Mouse (Mus musculus) kidney, embryonic 16.5 days (tissue): ENCODE data around the gene Castor2. TPM values are rescaled to one million over a fixed set of nuclear protein-coding genes. Genes with fewer than 3 reads are reported as not detected.

Source experiments
- ATAC-seq: fragments of 200-750 bp; cut with Nextera tagmentation; 2 replicates; pipeline ENCODE4 v1.8.0; 2017; ENCODE audit warnings: moderate TSS enrichment; ENCODE audit not compliant: low FRiP score, low TSS enrichment
- H3K27ac ChIP-seq: fragments of 300-500 bp; sonication (generic); 2 replicates; pipeline ENCODE4 v1.5.1; 2014; ENCODE audit warnings: low read length
- H3K27me3 ChIP-seq: fragments of 300-500 bp; sonication (generic); 2 replicates; pipeline ENCODE4 v1.6.1; 2014; ENCODE audit warnings: low read length, control low read depth, mixed read lengths; ENCODE audit not compliant: insufficient read depth
- H3K36me3 ChIP-seq: fragments of 300-500 bp; sonication (generic); 2 replicates; pipeline ENCODE4 v1.6.1; 2014; ENCODE audit warnings: low read length, control low read depth, mixed read lengths; ENCODE audit not compliant: insufficient read depth
- H3K4me1 ChIP-seq: fragments of 300-500 bp; sonication (generic); 2 replicates; pipeline ENCODE4 v1.6.1; 2014; ENCODE audit warnings: low read length, control low read depth, mixed read lengths; ENCODE audit not compliant: insufficient read depth
- H3K4me2 ChIP-seq: fragments of 300-500 bp; sonication (generic); replicated peaks from 2 replicates; pipeline ENCODE4 v1.6.1; 2014; ENCODE audit warnings: low read depth, low read length
- H3K4me3 ChIP-seq: fragments of 300-500 bp; sonication (generic); 2 replicates; pipeline ENCODE4 v1.5.1; 2014; ENCODE audit warnings: mild to moderate bottlenecking, low read length
- H3K9ac ChIP-seq: fragments of 300-500 bp; sonication (generic); replicated peaks from 2 replicates; pipeline ENCODE4 v1.6.1; 2014; ENCODE audit warnings: low read length
- H3K9me3 ChIP-seq: fragments of 300-500 bp; sonication (generic); 2 replicates; pipeline ENCODE4 v1.6.1; 2016; ENCODE audit warnings: low read length, control low read depth
- WGBS: fragments of 180-500 bp; shearing (Covaris S2); extraction: QIAGEN DNeasy Blood & Tissue Kit; methylation state at CpG from one replicate; pipeline ENCODE4 v1.1.7; 2014; 5-methylcytosine and 5-hydroxymethylcytosine counted together
- polyA plus RNA-seq: library from polyadenylated mRNA; unstranded; fragments of >200 nt; fragmentation: Nextera tagmentation; extraction: Ambion mirVana; gene quantifications from 2 replicates; pipeline ENCODE4 v1.2.1, GENCODE M21; 2015

Gene Castor2
- polyA plus RNA-seq, 1 experiment from 2014 or later, result 14.0 TPM

DNA sequence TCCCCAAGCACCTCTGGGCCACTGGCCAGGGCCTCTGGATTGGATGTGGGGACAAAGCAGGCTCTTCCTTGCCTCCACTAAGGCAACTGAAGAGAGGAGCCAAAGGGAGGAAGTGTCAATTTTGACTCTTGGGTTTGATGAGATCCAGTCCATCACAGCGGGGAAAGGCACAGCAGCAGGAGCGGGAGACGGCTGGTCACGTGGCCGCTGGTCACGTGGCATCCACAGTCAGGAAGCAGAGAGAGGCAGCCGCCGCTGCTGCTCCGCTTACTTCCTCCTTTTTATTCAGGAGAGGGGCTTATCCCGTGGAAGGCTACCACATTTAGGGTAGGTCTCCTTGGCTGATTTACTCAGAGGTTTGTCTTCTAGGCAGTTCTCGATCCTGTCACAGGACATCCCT lies 42.9 kb downstream of the Castor2 start:
- no peak for ATAC-seq
- Histone ChIP-seq H3K27ac (no peak overlapping the region), H3K4me1 (no peaks in the 10 kb centered on the region), H3K36me3 (peaks cover 18% of the 10 kb centered on the region), H3K9ac (no peak overlapping the region), H3K4me3 (no peak overlapping the region), H3K27me3 (no peaks in the 10 kb centered on the region), H3K4me2 (no peak overlapping the region), H3K9me3 (peaks cover 4% of the 10 kb centered on the region; the same call in 1 of the 2 replicates)
- WGBS, result 79% methylated on average over 11 of the region's 11 CpGs

DNA sequence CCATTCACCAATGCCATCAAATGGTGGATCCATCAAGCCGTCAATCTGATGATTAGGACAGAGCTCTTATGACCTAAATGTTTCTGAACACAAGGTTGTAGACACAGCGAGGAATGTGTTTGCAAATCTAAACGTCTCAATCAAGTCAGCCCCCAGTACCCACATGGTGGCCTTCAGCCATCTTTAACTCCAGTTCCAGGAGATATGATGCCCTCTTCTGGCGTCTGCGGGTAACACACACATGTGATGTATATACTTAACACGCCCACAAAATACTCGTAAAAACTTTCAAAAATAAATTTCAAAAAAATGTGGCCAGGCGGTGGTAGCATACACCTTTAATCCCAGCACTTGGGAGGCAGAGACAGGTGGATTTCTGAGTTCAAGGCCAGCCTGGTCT lies 45.5 kb downstream of the Castor2 start:
- Histone ChIP-seq H3K4me3 (no peak overlapping the region), H3K9me3 (peaks cover 4% of the 10 kb centered on the region; the same call in 1 of the 2 replicates), H3K27ac (no peak overlapping the region), H3K36me3 (peaks cover 28% of the 10 kb centered on the region), H3K4me1 (peaks cover 4% of the 10 kb centered on the region; the same call in 1 of the 2 replicates), H3K9ac (no peak overlapping the region), H3K4me2 (no peak overlapping the region), H3K27me3 (no peaks in the 10 kb centered on the region)
- no peak for ATAC-seq
- WGBS, result 91% methylated on average over 8 of the region's 8 CpGs

DNA sequence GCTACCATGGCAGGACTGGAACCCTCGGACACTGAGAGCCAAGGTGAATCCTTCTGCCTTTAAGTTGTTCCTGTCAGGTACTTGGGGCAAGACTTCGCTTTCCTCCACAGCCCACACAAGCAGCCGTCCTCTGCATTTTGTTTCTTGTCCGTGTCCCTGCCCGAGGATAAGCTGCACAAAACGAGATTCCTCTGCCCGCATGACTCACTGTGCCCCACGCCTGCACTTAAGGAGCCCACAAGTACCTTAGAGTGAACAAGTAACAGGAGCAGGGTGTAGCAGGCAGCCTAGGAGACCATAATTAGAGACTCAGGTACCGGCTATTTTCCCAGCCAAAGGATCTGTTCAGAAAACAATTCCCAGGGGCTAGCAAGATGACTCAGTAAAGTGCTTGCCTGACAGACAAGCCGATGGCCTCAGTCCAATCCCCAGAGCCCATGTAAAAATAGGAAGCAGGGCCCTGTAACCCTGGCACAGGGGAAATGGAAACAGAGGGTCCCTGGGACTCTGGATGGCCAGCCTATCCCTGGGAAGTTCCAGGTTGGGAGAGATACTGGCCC lies 47.8 kb downstream of the Castor2 start:
- H3K27me3 ChIP-seq, result no peaks in the 10 kb centered on the region
- no peak for ATAC-seq
- no peak overlapping the region for H3K9ac ChIP-seq
- no peak overlapping the region for H3K27ac ChIP-seq
- peaks cover 4% of the 10 kb centered on the region; the same call in 1 of the 2 replicates for H3K9me3 ChIP-seq
- no peak overlapping the region for H3K4me3 ChIP-seq
- no peak overlapping the region for H3K4me2 ChIP-seq
- 84% methylated on average over 10 of the region's 10 CpGs for whole genome bisulfite sequencing
- H3K36me3 ChIP-seq, result peaks cover 48% of the 10 kb centered on the region
- H3K4me1 ChIP-seq, result peaks cover 4% of the 10 kb centered on the region; the same call in 1 of the 2 replicates

DNA sequence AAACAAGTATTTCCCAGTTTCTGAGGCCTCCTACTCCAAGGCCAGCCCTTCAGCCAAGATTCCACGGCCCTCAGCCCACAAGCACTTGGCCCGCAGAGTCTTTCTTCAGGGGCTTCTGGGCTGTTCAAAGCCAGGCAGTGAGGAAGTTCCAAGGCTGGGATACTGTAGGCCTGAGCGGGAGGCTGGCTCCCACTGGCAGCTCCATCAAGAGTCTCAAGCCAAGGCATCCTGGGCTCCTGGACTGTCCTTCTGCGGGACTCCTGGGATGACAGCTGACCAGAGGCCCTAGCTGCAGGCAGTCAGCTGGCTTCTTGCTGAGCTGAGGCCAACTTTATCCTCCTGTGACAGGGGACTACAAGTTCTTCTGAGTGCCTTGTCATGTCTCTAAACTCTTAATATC lies 48.6 kb downstream of the Castor2 start:
- no peak overlapping the region for H3K9ac ChIP-seq
- H3K27me3 ChIP-seq, result no peaks in the 10 kb centered on the region
- no peak for ATAC-seq
- peaks cover 4% of the 10 kb centered on the region; the same call in 1 of the 2 replicates for H3K4me1 ChIP-seq
- H3K4me3 ChIP-seq, result no peak overlapping the region
- H3K4me2 ChIP-seq, result no peak overlapping the region
- peaks cover 4% of the 10 kb centered on the region; the same call in 1 of the 2 replicates for H3K9me3 ChIP-seq
- H3K27ac ChIP-seq, result no peak overlapping the region; the same call in 1 of the 2 replicates
- WGBS, result 85% methylated on average over 4 of the region's 4 CpGs
- H3K36me3 ChIP-seq, result peaks cover 51% of the 10 kb centered on the region

DNA sequence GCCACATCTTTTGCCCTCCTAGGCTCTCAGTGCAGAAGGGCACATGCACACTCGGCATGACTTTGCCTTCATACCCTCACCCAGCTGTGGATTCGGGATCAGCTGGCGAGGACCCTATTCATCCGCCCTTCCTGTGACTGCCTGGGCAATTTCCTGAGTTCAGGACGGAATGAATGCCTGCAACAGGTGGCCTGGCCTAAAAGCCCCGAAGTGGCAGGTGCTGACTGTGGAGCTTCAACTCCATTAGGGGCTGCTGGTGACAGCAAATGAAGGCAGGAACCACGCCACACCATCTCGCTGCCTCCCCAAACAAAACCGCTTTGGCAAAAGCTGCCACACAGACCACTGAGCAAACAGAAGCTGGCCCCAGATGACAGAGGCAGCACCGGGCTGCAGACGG lies 52.4 kb downstream of the Castor2 start:
- no peak overlapping the region for H3K9ac ChIP-seq
- peaks cover 4% of the 10 kb centered on the region; the same call in 1 of the 2 replicates for H3K4me1 ChIP-seq
- H3K36me3 ChIP-seq, result peaks cover 74% of the 10 kb centered on the region
- H3K4me3 ChIP-seq, result no peak overlapping the region
- 80% methylated on average over 11 of the region's 11 CpGs for WGBS
- ATAC-seq, result no peak
- H3K4me2 ChIP-seq, result no peak overlapping the region
- no peaks in the 10 kb centered on the region for H3K9me3 ChIP-seq
- H3K27me3 ChIP-seq, result no peaks in the 10 kb centered on the region
- no peak overlapping the region for H3K27ac ChIP-seq

DNA sequence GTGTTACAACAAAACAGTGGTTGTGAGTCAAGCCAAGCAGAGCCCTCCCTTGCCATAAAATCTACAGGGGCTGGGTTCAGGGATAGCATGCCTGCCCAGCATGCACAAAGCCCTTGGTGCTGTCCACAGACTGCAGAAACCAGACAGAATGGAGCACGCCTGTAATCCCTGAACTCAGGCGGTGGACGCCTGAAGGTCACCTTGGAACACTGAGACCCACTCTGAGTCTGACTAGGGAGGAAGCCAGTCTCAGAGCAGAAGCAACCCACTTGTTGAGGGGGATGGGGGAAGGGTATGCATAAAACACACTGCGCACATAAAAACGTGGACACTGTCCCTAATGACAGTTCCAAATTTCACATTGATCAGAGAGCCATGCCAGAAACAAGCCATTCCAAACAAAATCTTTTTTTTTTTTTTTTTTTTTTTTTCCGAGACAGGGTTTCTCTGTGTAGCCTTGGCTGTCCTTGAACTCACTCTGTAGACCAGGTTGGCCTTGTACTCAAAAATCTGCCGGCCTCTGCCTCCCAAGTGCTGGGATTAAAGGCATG lies 56.5 kb downstream of the Castor2 start:
- H3K36me3 ChIP-seq, result peaks cover 83% of the 10 kb centered on the region
- WGBS, result 95% methylated on average over 7 of the region's 7 CpGs
- no peak for ATAC-seq
- H3K27me3 ChIP-seq, result no peaks in the 10 kb centered on the region
- no peak overlapping the region for H3K9ac ChIP-seq
- H3K9me3 ChIP-seq, result no peaks in the 10 kb centered on the region
- no peak overlapping the region for H3K4me2 ChIP-seq
- no peaks in the 10 kb centered on the region for H3K4me1 ChIP-seq
- no peak overlapping the region for H3K4me3 ChIP-seq
- no peak overlapping the region for H3K27ac ChIP-seq

DNA sequence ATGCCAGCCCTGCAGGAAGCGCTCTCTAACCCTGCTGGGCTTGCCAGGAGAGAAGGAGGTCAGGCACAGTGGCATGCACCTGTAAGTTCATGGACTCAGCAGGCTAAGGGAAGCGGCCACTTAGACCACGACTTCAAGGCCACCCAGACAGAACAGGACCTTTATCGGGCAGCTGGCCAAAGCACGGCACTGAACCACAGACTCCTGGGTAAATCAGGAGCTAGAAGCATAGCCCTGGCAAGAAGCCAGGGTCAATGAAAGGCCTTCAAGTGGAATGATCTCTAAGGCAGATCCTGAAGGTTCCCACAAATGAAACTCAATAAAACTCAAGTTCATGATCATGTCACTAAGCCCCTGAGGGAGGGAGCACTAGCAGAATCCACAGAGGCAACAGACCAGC lies 65.2 kb downstream of the Castor2 start:
- peaks cover 7% of the 10 kb centered on the region; the same call in 1 of the 2 replicates for H3K4me1 ChIP-seq
- H3K4me2 ChIP-seq, result no peak overlapping the region
- no peak overlapping the region for H3K4me3 ChIP-seq
- ATAC-seq, result peak; percentile 28; the same call in 1 of the 2 replicates
- no peaks in the 10 kb centered on the region for H3K9me3 ChIP-seq
- no peaks in the 10 kb centered on the region for H3K27me3 ChIP-seq
- peaks cover 39% of the 10 kb centered on the region for H3K36me3 ChIP-seq
- WGBS, result 54% methylated on average over 5 of the region's 5 CpGs
- no peak overlapping the region for H3K9ac ChIP-seq
- H3K27ac ChIP-seq, result 0 out of 2 replicates have a peak overlapping the region, but pooled peaks have one; percentile 70

DNA sequence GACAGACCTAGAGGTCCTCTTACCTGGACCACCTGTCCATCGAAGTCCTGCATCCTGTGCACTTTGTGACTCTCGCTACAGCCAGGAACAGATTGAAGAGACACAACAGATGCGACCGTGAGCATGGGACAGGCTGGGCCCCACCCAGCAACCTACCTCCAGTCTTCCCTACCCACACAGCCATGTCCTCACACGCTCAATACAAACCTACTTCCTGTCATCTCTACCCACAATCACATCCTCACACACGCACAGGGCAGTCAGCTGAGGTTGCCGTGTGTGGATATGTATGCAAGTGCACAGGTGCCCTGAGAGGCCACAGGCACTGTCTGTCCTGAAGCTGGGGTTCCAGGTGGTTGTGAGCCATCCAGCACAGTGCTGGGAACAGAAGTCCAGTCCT lies 67.1 kb downstream of the Castor2 start:
- no peaks in the 10 kb centered on the region for H3K27me3 ChIP-seq
- peaks cover 28% of the 10 kb centered on the region for H3K36me3 ChIP-seq
- no peak overlapping the region for H3K27ac ChIP-seq
- peaks cover 7% of the 10 kb centered on the region; the same call in 1 of the 2 replicates for H3K4me1 ChIP-seq
- 92% methylated on average over 7 of the region's 7 CpGs for WGBS
- no peak overlapping the region for H3K9ac ChIP-seq
- no peak overlapping the region for H3K4me2 ChIP-seq
- ATAC-seq, result no peak
- H3K9me3 ChIP-seq, result no peaks in the 10 kb centered on the region
- H3K4me3 ChIP-seq, result no peak overlapping the region

DNA sequence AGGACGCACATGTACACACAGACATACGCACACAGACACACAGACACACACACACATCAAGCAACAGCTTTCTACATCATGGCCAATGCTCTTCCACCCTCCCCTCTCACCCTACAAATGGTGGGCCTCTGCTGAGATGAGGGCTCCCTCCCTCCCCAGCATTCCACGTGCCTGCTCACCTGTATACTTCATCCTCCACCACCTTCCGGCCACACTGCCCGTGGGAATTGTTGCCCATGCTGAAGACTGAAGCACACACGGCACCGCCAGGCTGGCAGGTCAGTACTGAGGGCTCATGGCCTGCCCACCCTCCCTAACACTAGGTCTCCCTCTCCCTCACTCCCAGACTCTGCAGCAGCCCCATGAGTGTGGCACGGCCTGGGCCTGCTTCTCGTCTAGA lies 68.5 kb downstream of the Castor2 start:
- H3K4me3 ChIP-seq, result no peak overlapping the region
- no peaks in the 10 kb centered on the region for H3K9me3 ChIP-seq
- WGBS, result 59% methylated on average over 9 of the region's 9 CpGs
- H3K36me3 ChIP-seq, result peaks cover 18% of the 10 kb centered on the region
- H3K4me2 ChIP-seq, result no peak overlapping the region
- H3K4me1 ChIP-seq, result peaks cover 7% of the 10 kb centered on the region; the same call in 1 of the 2 replicates
- ATAC-seq, result peak; percentile 65
- no peaks in the 10 kb centered on the region for H3K27me3 ChIP-seq
- peak overlapping the region; percentile 70 for H3K27ac ChIP-seq
- H3K9ac ChIP-seq, result no peak overlapping the region

DNA sequence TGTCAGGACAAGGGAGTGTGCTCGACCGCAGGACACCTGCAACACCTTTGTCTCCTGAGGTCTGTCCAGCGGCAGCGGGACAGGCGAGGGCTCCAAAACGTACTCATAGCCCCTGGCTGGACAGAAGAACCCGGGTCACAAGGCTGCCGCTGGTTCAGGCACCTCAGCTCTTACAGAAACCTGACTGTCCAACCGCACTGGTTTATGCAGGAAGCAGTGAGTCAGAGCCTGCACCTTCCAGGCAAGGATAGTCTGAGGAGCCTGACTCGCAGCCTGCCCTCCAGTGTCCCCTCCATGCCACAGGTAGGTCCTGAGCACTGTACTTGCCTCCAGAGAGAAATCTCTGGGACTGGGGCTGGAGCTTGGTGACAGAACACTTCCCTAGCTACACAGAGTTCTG lies 69.7 kb downstream of the Castor2 start:
- Histone ChIP-seq H3K27me3 (no peaks in the 10 kb centered on the region), H3K36me3 (peaks cover 10% of the 10 kb centered on the region), H3K4me1 (peaks cover 11% of the 10 kb centered on the region), H3K4me2 (no peak overlapping the region), H3K9ac (no peak overlapping the region), H3K4me3 (no peak overlapping the region), H3K9me3 (no peaks in the 10 kb centered on the region), H3K27ac (peak overlapping the region; percentile 47; the same call in 1 of the 2 replicates)
- no peak for ATAC-seq
- 87% methylated on average over 10 of the region's 10 CpGs for WGBS
